Mouse (Mus musculus) left cerebral cortex, adult 11 months (tissue): ENCODE measurements at regions not wholly inside any gene's neighbourhood (a gene's known extent, or its start where the extent isn't known, plus 50 kb on each side); places are given as distances from the start of the nearest gene placed in this dataset.

ENCODE experiments used
- DNase-seq: peaks from one replicate; pipeline ENCODE4 v3.0.0; 2022; ENCODE audit warnings: low spot score

DNA sequence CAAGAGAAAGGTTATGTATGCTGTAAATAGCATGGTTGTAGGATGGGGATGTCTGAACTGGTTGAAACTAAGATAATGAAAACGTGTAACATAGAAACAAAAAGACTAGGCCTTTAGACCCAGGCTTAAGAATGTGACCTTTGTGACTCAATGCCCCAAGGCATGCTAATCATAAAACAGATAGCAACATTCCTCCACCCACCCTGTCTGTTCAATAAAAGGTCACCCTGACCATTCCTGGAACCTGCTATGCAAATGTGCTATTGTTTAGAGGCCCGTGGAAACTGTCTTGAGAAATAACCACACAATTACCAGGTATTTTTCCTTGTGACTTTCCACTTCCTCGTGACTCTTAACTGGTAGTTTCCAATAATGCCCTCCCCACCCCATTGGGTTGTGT lies 288.3 kb upstream of the Alcam start:
- no peak for DNase-seq

DNA sequence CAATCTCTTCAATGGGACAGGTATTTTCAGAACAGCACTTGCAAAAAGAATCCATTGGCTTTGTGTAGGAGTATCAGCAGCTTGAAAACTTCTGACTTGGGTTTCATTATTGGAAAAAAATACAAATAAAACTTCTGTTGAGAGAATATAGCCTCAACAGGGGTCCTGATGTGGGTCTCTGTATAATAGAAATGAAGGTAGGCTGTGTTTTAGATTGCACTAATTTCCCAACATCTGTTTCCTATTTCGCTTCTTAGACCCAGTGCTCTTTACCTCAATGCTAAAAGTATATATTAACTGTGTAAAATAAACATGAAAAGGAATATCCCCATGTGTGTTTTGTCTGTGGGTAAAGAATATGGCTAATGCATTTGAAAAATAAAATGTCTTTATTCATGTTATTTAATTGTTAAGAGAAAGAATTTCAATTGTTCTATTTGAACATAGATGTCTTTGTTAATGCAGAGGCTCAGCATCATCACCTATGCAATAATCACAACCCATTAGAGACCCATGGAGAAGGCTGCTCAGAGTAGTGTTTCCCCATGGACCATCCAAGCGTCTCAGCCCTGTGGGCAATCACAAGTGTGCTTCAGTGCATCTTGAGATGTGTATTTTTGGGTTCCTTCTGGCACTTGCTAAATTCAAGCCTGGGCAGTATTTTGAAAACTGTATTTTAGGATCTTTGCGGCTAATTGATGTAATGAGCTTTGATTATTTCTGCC lies 272.4 kb upstream of the Alcam start:
- no peak for DNase-seq

DNA sequence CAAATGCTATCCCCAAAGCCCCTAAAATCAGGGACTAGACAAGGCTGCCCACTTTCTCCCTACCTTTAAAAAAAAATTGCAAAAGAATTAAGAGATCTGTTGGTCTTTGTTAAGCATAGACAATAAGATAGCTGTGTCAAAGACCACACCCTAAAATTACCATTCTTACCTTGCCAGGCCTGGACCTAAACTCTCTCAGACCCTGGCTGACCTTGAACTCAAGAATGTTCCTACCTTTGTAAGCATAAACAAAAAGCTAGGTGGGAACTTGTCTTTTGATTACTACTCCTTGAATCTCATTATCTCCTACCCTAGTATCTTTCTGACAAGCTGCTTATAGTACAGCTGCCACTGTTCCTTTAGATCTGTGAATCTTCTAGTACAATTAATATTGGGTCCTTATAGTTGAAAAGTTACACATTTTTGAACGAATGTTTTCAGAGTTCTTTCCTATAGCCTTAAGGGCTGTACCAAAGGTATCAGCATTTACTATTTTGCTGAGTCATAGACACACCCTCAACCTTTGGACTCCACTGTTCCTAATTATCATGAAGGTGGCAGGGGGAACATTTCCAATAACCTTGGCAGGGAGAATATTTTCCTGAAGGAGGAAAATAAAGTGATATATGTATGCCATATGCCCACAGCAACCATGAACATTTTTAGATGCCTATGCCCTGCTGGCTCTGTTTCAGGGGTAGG lies 264.5 kb upstream of the Alcam start:
- DNase-seq, result no peak

- DNase-seq, result no peak
Measured at GRCm38 (mm10) chr16:52690272-52690671, 236.4 kb upstream of the Alcam start.

GRCm38 (mm10) chr16:52654825-52655224 lies 201.0 kb upstream of the Alcam start:
- DNase-seq, result no peak
